Mouse (Mus musculus) liver, adult 2 months (tissue): ENCODE results near the gene E4f1. TPM values are rescaled to one million over a fixed set of nuclear protein-coding genes. Genes with fewer than 3 reads are reported as not detected.
A peak's percentile ranks its signal among the peaks of the same experiment; 100 is the strongest.

Experiments used
- DNase-seq: peaks from one replicate; pipeline ENCODE4 v3.0.0-alpha.2; 2011; ENCODE audit warnings: low read depth, low spot score; ENCODE audit errors: extremely low read depth
- H3K27ac ChIP-seq: fragments of 200-500 bp; replicated peaks from 2 replicates; pipeline ENCODE4 v1.5.1; 2012; ENCODE audit warnings: low read depth, mild to moderate bottlenecking, control low read depth, inconsistent platforms, low read length; ENCODE audit not compliant: insufficient read depth
- H3K27me3 ChIP-seq: fragments of 200-500 bp; 2 replicates; pipeline ENCODE4 v1.6.1; 2012; ENCODE audit warnings: mild to moderate bottlenecking, moderate library complexity, low read length, inconsistent platforms; ENCODE audit not compliant: control insufficient read depth, insufficient read depth
- H3K36me3 ChIP-seq: fragments of 200-500 bp; 2 replicates; pipeline ENCODE4 v1.6.1; 2012; ENCODE audit warnings: low read length, inconsistent platforms; ENCODE audit not compliant: control insufficient read depth, insufficient read depth
- H3K4me1 ChIP-seq: fragments of 200-500 bp; 2 replicates; pipeline ENCODE4 v1.6.1; 2011; ENCODE audit warnings: low read length; ENCODE audit not compliant: control insufficient read depth, insufficient read depth
- H3K4me3 ChIP-seq: fragments of 200-500 bp; 2 replicates; pipeline ENCODE4 v1.5.1; 2011; ENCODE audit warnings: low read depth, mild to moderate bottlenecking, control low read depth, low read length, moderate library complexity; ENCODE audit not compliant: insufficient read depth
- H3K79me2 ChIP-seq: fragments of 200-500 bp; 2 replicates; pipeline ENCODE4 v1.6.1; 2012; ENCODE audit warnings: inconsistent platforms, mild to moderate bottlenecking, low read length, moderate library complexity; ENCODE audit not compliant: control insufficient read depth, insufficient read depth
- H3K9ac ChIP-seq: fragments of 200-500 bp; 2 replicates; pipeline ENCODE4 v1.6.1; 2012; ENCODE audit warnings: low read depth, mild to moderate bottlenecking, control low read depth, inconsistent platforms, low read length
- CTCF ChIP-seq: fragments of 200-500 bp; IDR thresholded peaks from 2 replicates; pipeline ENCODE4 v1.5.1; 2011; ENCODE audit warnings: low read depth, low read length, control low read depth
- POLR2A ChIP-seq: fragments of 200-500 bp; IDR thresholded peaks from 2 replicates; pipeline ENCODE4 v1.6.1; 2011; ENCODE audit warnings: low read length, control low read depth; ENCODE audit not compliant: insufficient read depth; ENCODE audit errors: extremely low read depth
- WGBS: fragments of 180-500 bp; shearing (Covaris S2); methylation state at CpG from one replicate; pipeline ENCODE4 v1.1.7; 2018; 5-methylcytosine and 5-hydroxymethylcytosine counted together
- polyA plus RNA-seq: library from polyadenylated mRNA; depleted of rRNA; stranded (reverse); fragments of >200 nt; gene quantifications from 2 replicates; pipeline ENCODE4 v1.2.3, GENCODE M21; 2012
- total RNA-seq: library from RNA; depleted of rRNA; stranded (reverse); fragments of >200 nt; gene quantifications from 2 replicates; pipeline ENCODE4 v1.2.3, GENCODE M21; 2014

The E4f1 gene
- total and polyA plus RNA-seq, 2 experiments, result 6.7 to 33.3 TPM

DNA sequence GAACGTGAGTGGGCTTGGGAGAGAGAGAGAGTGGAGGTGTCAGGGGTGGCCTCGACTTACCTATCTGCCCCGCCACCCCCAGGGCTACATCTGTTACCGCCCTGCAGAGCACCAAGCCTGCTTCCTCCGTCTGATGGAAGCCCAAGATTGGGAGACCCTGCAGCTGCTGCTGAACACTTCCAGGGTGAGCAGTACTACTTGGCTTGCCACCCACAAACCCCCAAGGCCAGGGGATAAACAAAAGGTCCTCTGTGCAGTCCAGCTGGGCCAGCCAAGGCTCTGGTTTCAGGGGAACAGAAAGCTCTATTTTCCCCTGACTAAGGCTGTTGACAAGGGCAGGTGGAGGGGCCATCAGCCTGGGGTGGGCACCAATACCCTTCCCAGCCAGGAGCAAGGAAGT lies 4.4 kb upstream of the E4f1 start:
- no peak for DNase-seq
- TF ChIP-seq POLR2A, result no peak
- Histone ChIP-seq H3K27me3 (no peaks in the 10 kb centered on the region), H3K79me2 (peaks cover 7% of the 10 kb centered on the region), H3K27ac (no peak overlapping the region), H3K9ac (no peak overlapping the region), H3K4me3 (no peak overlapping the region), H3K4me1 (peaks cover 14% of the 10 kb centered on the region), H3K36me3 (no peaks in the 10 kb centered on the region; the same call in 1 of the 2 replicates)
- WGBS, result 95% methylated on average over 5 of the region's 5 CpGs

DNA sequence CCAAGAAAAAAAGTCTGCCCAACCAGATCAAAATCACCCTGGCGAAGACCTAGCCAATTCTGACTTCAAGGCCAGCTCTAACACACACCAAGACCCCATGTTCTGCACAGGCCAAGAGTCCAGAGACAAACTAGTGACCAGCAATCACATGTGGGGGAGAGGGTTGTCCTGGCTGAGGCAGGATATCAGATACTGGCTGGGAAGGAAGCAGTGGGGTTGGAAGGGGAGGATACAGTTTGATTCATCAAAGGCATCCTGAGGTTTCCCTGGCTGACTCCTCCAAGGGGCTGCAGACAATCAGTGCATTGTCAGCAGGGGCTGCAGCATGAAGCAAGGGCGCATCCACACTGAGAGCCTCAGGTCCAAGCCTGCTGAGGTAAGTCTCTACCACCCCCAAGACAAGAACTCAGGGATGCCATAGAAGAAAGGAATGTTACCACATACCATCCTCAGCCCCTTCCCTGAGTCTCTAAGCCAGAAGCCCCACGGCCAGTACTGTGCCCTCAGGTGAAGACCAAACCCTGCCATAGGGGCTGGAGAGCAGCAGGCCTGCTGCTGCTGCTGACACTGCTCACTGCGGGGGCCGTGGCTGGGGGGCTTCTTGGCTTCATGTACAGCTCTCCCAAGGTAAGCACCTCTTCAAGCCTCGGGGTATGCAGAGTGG lies 3.6 kb upstream of the E4f1 start, which contains the start of gene Bricd5:
Gene Bricd5 (plus strand): TSS at position 273 of the 664 bp plus-strand sequence.
- Histone ChIP-seq H3K9ac (no peak within 1 kb of the TSS), H3K36me3 (no peaks in the 10 kb centered on the region; the same call in 1 of the 2 replicates), H3K4me1 (peaks cover 14% of the 10 kb centered on the region), H3K27me3 (no peaks in the 10 kb centered on the region), H3K27ac (no peak within 1 kb of the TSS), H3K79me2 (peaks cover 7% of the 10 kb centered on the region), H3K4me3 (no peak within 1 kb of the TSS)
- DNase-seq, result no peak
- 85% methylated on average over 6 of the region's 6 CpGs for WGBS
- no peak for TF ChIP-seq CTCF
- no peak for TF ChIP-seq POLR2A

DNA sequence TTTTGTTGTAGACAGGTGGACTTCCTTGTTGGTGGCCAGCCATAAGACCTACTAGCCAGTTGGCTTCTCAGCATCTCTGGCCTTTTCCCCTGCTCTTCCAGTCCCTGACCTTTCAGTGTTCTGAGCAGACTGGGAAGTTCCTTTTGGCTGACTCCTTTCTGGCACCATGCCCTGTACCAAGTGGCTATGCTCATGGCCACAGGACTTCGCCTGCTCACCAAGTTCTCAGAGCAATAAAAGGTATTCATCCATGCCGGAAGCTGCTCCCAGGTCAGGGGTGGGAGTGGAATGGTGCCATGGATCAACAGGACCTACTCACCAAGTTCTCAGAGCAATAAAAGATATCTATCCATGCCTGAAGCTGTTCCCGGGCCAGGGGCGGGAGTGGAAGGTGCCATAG lies 2.4 kb upstream of the E4f1 start:
- H3K4me1 ChIP-seq, result peaks cover 8% of the 10 kb centered on the region
- H3K4me3 ChIP-seq, result no peak overlapping the region
- DNase-seq, result peak; percentile 69
- H3K9ac ChIP-seq, result no peak overlapping the region
- H3K27me3 ChIP-seq, result no peaks in the 10 kb centered on the region
- H3K36me3 ChIP-seq, result no peaks in the 10 kb centered on the region; the same call in 1 of the 2 replicates
- peaks cover 7% of the 10 kb centered on the region for H3K79me2 ChIP-seq
- no peak for TF ChIP-seq POLR2A
- no peak for TF ChIP-seq CTCF
- 65% methylated on average over 4 of the region's 4 CpGs for WGBS
- no peak overlapping the region for H3K27ac ChIP-seq

DNA sequence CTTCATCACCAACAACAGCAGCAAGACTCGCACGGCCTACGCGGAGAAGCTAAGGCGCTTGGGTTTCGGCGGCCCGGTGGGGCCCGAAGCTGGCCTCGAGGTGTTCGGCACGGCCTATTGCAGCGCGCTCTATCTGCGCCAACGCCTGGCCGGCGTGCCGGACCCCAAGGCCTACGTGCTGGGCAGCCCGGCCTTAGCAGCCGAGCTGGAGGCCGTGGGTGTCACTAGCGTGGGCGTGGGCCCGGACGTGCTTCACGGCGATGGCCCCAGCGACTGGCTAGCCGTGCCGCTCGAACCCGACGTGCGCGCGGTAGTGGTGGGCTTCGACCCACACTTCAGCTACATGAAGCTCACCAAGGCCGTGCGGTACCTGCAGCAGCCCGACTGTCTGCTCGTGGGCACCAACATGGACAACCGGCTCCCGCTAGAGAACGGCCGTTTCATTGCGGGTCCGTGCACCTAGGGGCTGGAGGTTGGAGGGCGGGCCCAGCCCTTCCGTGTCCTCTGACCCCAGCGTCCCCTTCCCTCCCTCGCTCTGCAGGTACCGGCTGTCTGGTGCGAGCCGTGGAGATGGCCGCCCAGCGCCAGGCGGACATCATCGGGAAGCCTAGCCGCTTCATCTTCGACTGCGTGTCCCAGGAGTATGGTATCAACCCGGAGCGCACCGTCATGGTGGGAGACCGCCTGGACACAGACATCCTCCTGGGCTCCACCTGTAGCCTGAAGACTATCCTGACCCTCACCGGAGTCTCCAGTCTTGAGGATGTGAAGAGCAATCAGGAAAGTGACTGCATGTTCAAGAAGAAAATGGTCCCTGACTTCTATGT lies 801 bp upstream of the E4f1 start:
- peak overlapping the region; percentile 45 for H3K27ac ChIP-seq
- no peaks in the 10 kb centered on the region for H3K27me3 ChIP-seq
- peak; percentile 17 for DNase-seq
- peak overlapping the region; percentile 74 for H3K4me3 ChIP-seq
- H3K4me1 ChIP-seq, result peaks cover 8% of the 10 kb centered on the region
- H3K36me3 ChIP-seq, result no peaks in the 10 kb centered on the region; the same call in 1 of the 2 replicates
- H3K9ac ChIP-seq, result peak overlapping the region; percentile 92
- WGBS, result 3% methylated on average over 68 of the region's 68 CpGs
- peaks cover 7% of the 10 kb centered on the region for H3K79me2 ChIP-seq
- TF ChIP-seq CTCF (0 out of 2 replicates have a peak, but pooled peaks have one; percentile 0), POLR2A (no peak)

DNA sequence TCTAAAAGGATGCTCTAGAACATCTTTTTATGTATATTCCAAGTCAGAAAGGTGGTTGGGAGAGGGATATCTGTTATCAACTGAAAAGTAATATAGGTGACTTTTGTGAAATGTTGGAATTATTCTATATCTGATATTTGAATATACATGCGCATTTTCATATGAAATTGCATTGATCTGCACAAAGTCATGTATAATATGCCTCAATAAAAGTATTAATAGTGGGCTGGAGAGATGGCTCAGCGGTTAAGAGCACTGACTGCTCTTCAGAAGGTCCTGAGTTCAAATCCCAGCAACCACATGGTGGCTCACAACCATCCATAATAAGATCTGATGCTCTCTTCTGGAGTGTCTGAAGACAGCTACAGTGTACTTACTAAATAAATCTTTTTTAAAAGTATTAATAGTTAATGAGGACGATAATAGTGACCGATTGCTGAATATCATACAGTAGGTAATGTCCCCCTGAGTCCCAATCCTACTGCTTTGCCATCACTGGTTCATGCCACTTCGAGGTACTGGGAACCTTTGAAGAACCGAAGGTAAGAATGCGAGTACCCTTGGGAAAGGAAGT lies 690 bp downstream of the E4f1 start:
- 16% methylated on average over 7 of the region's 7 CpGs for WGBS

More for the DNA sequence above, 690 bp downstream of the E4f1 start:
- Histone ChIP-seq H3K4me1 (peaks cover 8% of the 10 kb centered on the region), H3K9ac (peak overlapping the region; percentile 73), H3K27ac (peak overlapping the region; percentile 82), H3K36me3 (no peaks in the 10 kb centered on the region), H3K27me3 (no peaks in the 10 kb centered on the region), H3K4me3 (peak overlapping the region; percentile 80), H3K79me2 (peaks cover 7% of the 10 kb centered on the region)
- DNase-seq, result no peak
- no peak for TF ChIP-seq POLR2A
- no peak for TF ChIP-seq CTCF
